Mouse (Mus musculus) spleen, embryonic (tissue): ENCODE measurements around the gene Crip1.
"Not testable (repeated sequence)": the region's sequence is repeated elsewhere in the genome, so short reads cannot be mapped to it uniquely, and the experiment has no call there.

ENCODE experiments used
- CTCF ChIA-PET: fragments of 350-600 bp; sonication (Branson Sonifier 250); formaldehyde crosslinking; loops from one replicate; lab custom pipeline; 2022; lab: Charles Lee

The Crip1 gene

GRCm38 (mm10) chr12:113157971-113158370 lies 11.9 kb downstream of the Crip1 start:
- CTCF ChIA-PET = no interaction called here

- CTCF ChIA-PET = interaction anchor here (0.6 kb wide), 1 partner anchor 49 kb away, joined by 4 read pairs; no protein-coding TSS in a partner anchor
These were observed 17.5 kb downstream of the Crip1 start for GRCm38 (mm10) chr12:113163561-113164006.

- CTCF ChIA-PET = interaction anchor here (0.8 kb wide), 1 partner anchor 20 kb away, joined by 4 read pairs; no protein-coding TSS in a partner anchor
These were observed 22.0 kb downstream of the Crip1 start for GRCm38 (mm10) chr12:113168031-113168536.

- CTCF ChIA-PET = no interaction called here
These were observed 31.0 kb downstream of the Crip1 start for GRCm38 (mm10) chr12:113176960-113177725.

- CTCF ChIA-PET = no interaction called here
These were observed 34.9 kb downstream of the Crip1 start for GRCm38 (mm10) chr12:113181020-113181419.

GRCm38 (mm10) chr12:113184945-113185344 lies 38.8 kb downstream of the Crip1 start:
- CTCF ChIA-PET = no interaction called here

GRCm38 (mm10) chr12:113185442-113186291 lies 39.6 kb downstream of the Crip1 start, which contains the start of gene Tmem121:
Tmem121 (plus strand) TSS chr12:113185930.
- CTCF ChIA-PET = no interaction called here

- CTCF ChIA-PET = interaction anchor here (1.3 kb wide), 1 partner anchor 38 kb away, joined by 8 read pairs; no protein-coding TSS in a partner anchor
These were observed 40.4 kb downstream of the Crip1 start for GRCm38 (mm10) chr12:113186326-113187010.

GRCm38 (mm10) chr12:113187011-113187375 lies 40.9 kb downstream of the Crip1 start:
- CTCF ChIA-PET = interaction anchor here (1.1 to 1.3 kb wide), 2 partner anchors 19 to 39 kb away, joined by 4 to 8 read pairs; no protein-coding TSS in a partner anchor

GRCm38 (mm10) chr12:113187584-113188295 lies 41.6 kb downstream of the Crip1 start:
- CTCF ChIA-PET = interaction anchor here (0.7 to 1.3 kb wide), 3 partner anchors 20 to 42 kb away, joined by 3 to 8 read pairs (median 4); partner anchors contain the start of gene Crip1

- CTCF ChIA-PET = interaction anchor here (0.7 to 1.1 kb wide), 2 partner anchors 21 to 43 kb away, joined by 3 to 4 read pairs; partner anchors contain the start of gene Crip1
These were observed 42.4 kb downstream of the Crip1 start for GRCm38 (mm10) chr12:113188349-113189055.

GRCm38 (mm10) chr12:113193423-113193822 lies 47.3 kb downstream of the Crip1 start:
- CTCF ChIA-PET = no interaction called here

GRCm38 (mm10) chr12:113199132-113199531 lies 53.0 kb downstream of the Crip1 start:
- CTCF ChIA-PET = not testable (repeated sequence)

- CTCF ChIA-PET = no interaction called here
These were observed 55.2 kb downstream of the Crip1 start for GRCm38 (mm10) chr12:113201301-113201700.

GRCm38 (mm10) chr12:113202008-113202407 lies 55.9 kb downstream of the Crip1 start:
- CTCF ChIA-PET = no interaction called here
